Mouse (Mus musculus) CH12.LX (cell line): ENCODE data around the gene Npr3. TPM values are rescaled to one million over a fixed set of nuclear protein-coding genes. Genes with fewer than 3 reads are reported as not detected.

ENCODE experiments used
- DNase-seq: peaks from one replicate; pipeline ENCODE4 v3.0.0-alpha.2; 2013; ENCODE audit errors: extremely low read depth
- H3K27ac ChIP-seq: 2 replicates; pipeline ENCODE4 v1.5.1; 2012; ENCODE audit warnings: low read depth, mild to moderate bottlenecking, control low read depth, moderate library complexity; ENCODE audit not compliant: insufficient read depth
- H3K27me3 ChIP-seq: replicated peaks from 2 replicates; pipeline ENCODE3; 2012; ENCODE audit warnings: inconsistent platforms
- H3K36me3 ChIP-seq, 2 experiments: replicated peaks in 1 of 2; 2 replicates each; pipeline versions ENCODE3 to v1.6.1; 2012; ENCODE audit warnings: inconsistent platforms in 1 of 2, low read length in 1 of 2, mild to moderate bottlenecking in 1 of 2, mixed read lengths in 1 of 2, moderate library complexity in 1 of 2; ENCODE audit not compliant: control insufficient read depth in 1 of 2, insufficient read depth in 1 of 2
- H3K4me1 ChIP-seq, 2 experiments: 2 replicates each; pipeline ENCODE4 v1.6.1; 2012; ENCODE audit warnings: inconsistent platforms in 1 of 2, moderate library complexity in 1 of 2; ENCODE audit not compliant: insufficient read depth in 2 of 2, control insufficient read depth in 1 of 2
- H3K4me2 ChIP-seq: 2 replicates; pipeline ENCODE4 v1.6.1; 2012; ENCODE audit warnings: low read depth, mild to moderate bottlenecking, control low read depth; ENCODE audit not compliant: poor library complexity, insufficient read depth, severe bottlenecking
- H3K4me3 ChIP-seq, 3 experiments: fragments of 150-350 bp in 1 of 3; sonication (generic) in 1 of 3; replicated peaks in 1 of 3; 2 replicates each; pipeline versions ENCODE3 to v1.5.1; 2011 to 2012; ENCODE audit warnings: low read depth in 2 of 3, low read length in 2 of 3, mild to moderate bottlenecking in 2 of 3, moderate library complexity in 2 of 3, control low read depth in 1 of 3, improper control_type of control experiment in 1 of 3, inconsistent platforms in 1 of 3, mixed read lengths in 1 of 3; ENCODE audit not compliant: poor library complexity in 1 of 3
- H3K79me2 ChIP-seq: replicated peaks from 2 replicates; pipeline ENCODE4 v1.6.1; 2012; ENCODE audit warnings: mild to moderate bottlenecking, moderate library complexity; ENCODE audit not compliant: control insufficient read depth, poor library complexity, insufficient read depth, severe bottlenecking; ENCODE audit errors: extremely low read depth
- H3K9ac ChIP-seq: 2 replicates; pipeline ENCODE4 v1.6.1; 2012; ENCODE audit warnings: low read depth, mild to moderate bottlenecking, control low read depth, moderate library complexity; ENCODE audit not compliant: insufficient read depth
- H3K9me3 ChIP-seq: replicated peaks from 2 replicates; pipeline ENCODE3; 2012; ENCODE audit warnings: low read length, inconsistent platforms, mixed read lengths
- BHLHE40 ChIP-seq: IDR thresholded peaks from 2 replicates; pipeline ENCODE4 v1.6.1; 2011; ENCODE audit warnings: mild to moderate bottlenecking, low read depth, low read length, improper control_type of control experiment
- E2F4 ChIP-seq: IDR thresholded peaks from 2 replicates; pipeline ENCODE4 v1.6.1; 2011; ENCODE audit warnings: low read depth, low read length, improper control_type of control experiment; ENCODE audit not compliant: insufficient replicate concordance
- EP300 ChIP-seq: IDR thresholded peaks from 2 replicates; pipeline ENCODE4 v1.6.1; 2011; ENCODE audit warnings: low read length, improper control_type of control experiment
- GABPA ChIP-seq: IDR thresholded peaks from 2 replicates; pipeline ENCODE4 v1.6.1; 2012; ENCODE audit warnings: low read depth, low read length, improper control_type of control experiment, inconsistent platforms; ENCODE audit not compliant: insufficient replicate concordance
- IRF4 ChIP-seq: IDR thresholded peaks from 2 replicates; pipeline ENCODE4 v1.6.1; 2014; ENCODE audit warnings: low read depth, mild to moderate bottlenecking, inconsistent platforms, low read length, improper control_type of control experiment
- JUN ChIP-seq: IDR thresholded peaks from 2 replicates; pipeline ENCODE4 v1.6.1; 2011; ENCODE audit warnings: low read depth, mild to moderate bottlenecking, low read length, improper control_type of control experiment, moderate library complexity; ENCODE audit not compliant: insufficient read depth
- MAX ChIP-seq: IDR thresholded peaks from 2 replicates; pipeline ENCODE4 v1.6.1; 2011; ENCODE audit warnings: low read length, improper control_type of control experiment
- MAZ ChIP-seq: IDR thresholded peaks from 2 replicates; pipeline ENCODE4 v1.6.1; 2012; ENCODE audit warnings: low read depth, mild to moderate bottlenecking, inconsistent platforms, low read length, improper control_type of control experiment, moderate library complexity
- MEF2A ChIP-seq: IDR thresholded peaks from 2 replicates; pipeline ENCODE4 v1.6.1; 2014; ENCODE audit warnings: low read depth, mild to moderate bottlenecking, inconsistent platforms, low read length, improper control_type of control experiment, borderline replicate concordance
- MXI1 ChIP-seq: IDR thresholded peaks from 2 replicates; pipeline ENCODE4 v1.6.1; 2011; ENCODE audit warnings: mild to moderate bottlenecking, low read depth, low read length, improper control_type of control experiment
- NRF1 ChIP-seq: IDR thresholded peaks from 2 replicates; pipeline ENCODE4 v1.6.1; 2014; ENCODE audit warnings: low read depth, mild to moderate bottlenecking, inconsistent platforms, low read length, improper control_type of control experiment, moderate library complexity
- POLR2A ChIP-seq: IDR thresholded peaks from 2 replicates; pipeline ENCODE4 v1.6.1; 2011; ENCODE audit warnings: low read depth, mild to moderate bottlenecking, improper control_type of control experiment, low read length
- RAD21 ChIP-seq: IDR thresholded peaks from 2 replicates; pipeline ENCODE4 v1.6.1; 2011; ENCODE audit warnings: low read depth, mild to moderate bottlenecking, low read length, improper control_type of control experiment, moderate library complexity
- SMC3 ChIP-seq: IDR thresholded peaks from 2 replicates; pipeline ENCODE4 v1.6.1; 2011; ENCODE audit warnings: low read depth, low read length, improper control_type of control experiment
- TBP ChIP-seq: conservative IDR thresholded peaks from 2 replicates; pipeline ENCODE4 v1.6.1; 2011; ENCODE audit warnings: low read depth, low read length, improper control_type of control experiment
- ZC3H11A ChIP-seq: IDR thresholded peaks from 2 replicates; pipeline ENCODE4 v1.6.1; 2012; ENCODE audit warnings: low read depth, mild to moderate bottlenecking, inconsistent platforms, low read length, improper control_type of control experiment
- ZKSCAN1 ChIP-seq: IDR thresholded peaks from 2 replicates; pipeline ENCODE4 v1.6.1; 2012; ENCODE audit warnings: low read depth, inconsistent platforms, low read length, improper control_type of control experiment, borderline replicate concordance
- ZMIZ1 ChIP-seq: IDR thresholded peaks from 2 replicates; pipeline ENCODE4 v1.6.1; 2012; ENCODE audit warnings: low read depth, mild to moderate bottlenecking, inconsistent platforms, low read length, improper control_type of control experiment
- ZNF384 ChIP-seq: IDR thresholded peaks from 2 replicates; pipeline ENCODE4 v1.6.1; 2012; ENCODE audit warnings: low read depth, low read length, improper control_type of control experiment, inconsistent platforms
- dilution Hi-C: fragments of 300-500 bp; cut with MboI; formaldehyde crosslinking; loops from 2 replicates; pipeline ENCODE4 v1.14.3; 2020; ENCODE audit warnings: low sequenced_read_pairs; ENCODE audit not compliant: extremely low pct_unique_long_range_greater_than_20kb, extremely low pct_ligation_motif_present
- in situ Hi-C: fragments of 300-500 bp; cut with MboI; formaldehyde crosslinking; loops from 3 replicates; pipeline ENCODE4 v1.14.3; 2019; ENCODE audit warnings: low sequenced_read_pairs, low pct_ligation_motif_present, low pct_unique_long_range_greater_than_20kb, mixed read lengths
- polyA plus RNA-seq: library from polyadenylated mRNA; unstranded; fragments of >175 nt; gene quantifications from 2 replicates; pipeline ENCODE4 v1.2.1, GENCODE M21; 2012; ENCODE audit warnings: low read depth; ENCODE audit not compliant: insufficient read length
- total RNA-seq, 2 experiments: library from RNA; depleted of rRNA; stranded (reverse); fragments of 300-350 nt in 1 of 2; fragments of >200 nt in 1 of 2; gene quantifications; 2 replicates each; pipeline ENCODE4 v1.2.3; 2012 to 2014

Npr3 gene
- total and polyA plus RNA-seq, 3 experiments: not detected

GRCm38 (mm10) chr15:11845204-11846062 lies 61.7 kb downstream of the Npr3 start:
- Histone ChIP-seq H3K27ac (no peak overlapping the region), H3K4me3 (no peak overlapping the region), H3K9me3 (no peaks in the 10 kb centered on the region), H3K36me3 (no peaks in the 10 kb centered on the region), H3K27me3 (no peaks in the 10 kb centered on the region), H3K4me2 (no peak overlapping the region), H3K9ac (no peak overlapping the region), H3K79me2 (0 out of 2 replicates have a peak, but pooled peaks cover 2% of the 10 kb centered on the region), H3K4me1 (no peaks in the 10 kb centered on the region)
- DNase-seq: no peak
- dilution Hi-C loops: no loop called here
- in situ Hi-C loops: no loop called here
- no peak for TF ChIP-seq GABPA
- no peak for TF ChIP-seq RAD21
- TF ChIP-seq MEF2A: no peak
- no peak for TF ChIP-seq E2F4
- TF ChIP-seq POLR2A: no peak
- no peak for TF ChIP-seq MXI1
- TF ChIP-seq MAZ: no peak
- TF ChIP-seq ZKSCAN1: no peak
- no peak for TF ChIP-seq NRF1

- Histone ChIP-seq H3K9me3 (no peaks in the 10 kb centered on the region), H3K4me3 (no peak overlapping the region), H3K4me2 (no peak overlapping the region), H3K79me2 (0 out of 2 replicates have a peak, but pooled peaks cover 2% of the 10 kb centered on the region), H3K36me3 (no peaks in the 10 kb centered on the region), H3K27ac (no peak overlapping the region), H3K27me3 (no peaks in the 10 kb centered on the region), H3K4me1 (no peaks in the 10 kb centered on the region), H3K9ac (no peak overlapping the region)
- dilution Hi-C loops (no loop called here), in situ Hi-C loops (no loop called here)
- no peak for TF ChIP-seq MAX
- TF ChIP-seq TBP: no peak
- TF ChIP-seq GABPA: no peak
- TF ChIP-seq SMC3: no peak
- no peak for TF ChIP-seq ZC3H11A
- TF ChIP-seq BHLHE40: no peak
- TF ChIP-seq ZNF384: no peak
- no peak for TF ChIP-seq IRF4
- TF ChIP-seq JUN: no peak
- TF ChIP-seq ZMIZ1: no peak
- TF ChIP-seq ZKSCAN1: no peak
- no peak for TF ChIP-seq EP300
- DNase-seq: no peak
Measured at GRCm38 (mm10) chr15:11844115-11844514, 63.0 kb downstream of the Npr3 start.
